Mouse (Mus musculus) hindbrain, embryonic 11.5 days (tissue): ENCODE measurements around the gene Btg2. TPM values are rescaled to one million over a fixed set of nuclear protein-coding genes. Genes with fewer than 3 reads are reported as not detected.

Experiments
- ATAC-seq: fragments of 200-750 bp; cut with Nextera tagmentation; 2 replicates; pipeline ENCODE4 v1.8.0; 2017; ENCODE audit warnings: mild to moderate bottlenecking, moderate TSS enrichment, moderate library complexity; ENCODE audit not compliant: low FRiP score
- DNase-seq: peaks from one replicate; pipeline ENCODE4 v3.0.0-alpha.2; 2015; ENCODE audit warnings: low spot score
- H3K27ac ChIP-seq: fragments of 300-500 bp; sonication (generic); 2 replicates; pipeline ENCODE4 v1.5.1; 2014; ENCODE audit warnings: mild to moderate bottlenecking, low read depth, low read length
- H3K27me3 ChIP-seq: fragments of 300-500 bp; sonication (generic); 2 replicates; pipeline ENCODE4 v1.6.1; 2014; ENCODE audit warnings: mild to moderate bottlenecking, low read length, moderate library complexity, mixed read lengths; ENCODE audit not compliant: control insufficient read depth, insufficient read depth
- H3K36me3 ChIP-seq: fragments of 300-500 bp; sonication (generic); 2 replicates; pipeline ENCODE4 v1.6.1; 2014; ENCODE audit warnings: mild to moderate bottlenecking, low read length, moderate library complexity, mixed read lengths; ENCODE audit not compliant: control insufficient read depth, insufficient read depth
- H3K4me1 ChIP-seq: fragments of 300-500 bp; sonication (generic); replicated peaks from 2 replicates; pipeline ENCODE4 v1.6.1; 2014; ENCODE audit warnings: low read length, mixed read lengths; ENCODE audit not compliant: control insufficient read depth, insufficient read depth
- H3K4me2 ChIP-seq: fragments of 300-500 bp; sonication (generic); replicated peaks from 2 replicates; pipeline ENCODE4 v1.6.1; 2014; ENCODE audit warnings: mild to moderate bottlenecking, low read depth, low read length
- H3K4me3 ChIP-seq: fragments of 300-500 bp; sonication (generic); 2 replicates; pipeline ENCODE4 v1.5.1; 2014; ENCODE audit warnings: low read depth, low read length
- H3K9ac ChIP-seq: fragments of 300-500 bp; sonication (generic); 2 replicates; pipeline ENCODE4 v1.6.1; 2014; ENCODE audit warnings: low read depth, low read length
- H3K9me3 ChIP-seq: fragments of 300-500 bp; sonication (generic); 2 replicates; pipeline ENCODE4 v1.6.1; 2016; ENCODE audit warnings: low read length; ENCODE audit not compliant: control insufficient read depth
- WGBS: fragments of 180-500 bp; shearing (Covaris S2); extraction: QIAGEN DNeasy Blood & Tissue Kit; methylation state at CpG from one replicate; pipeline ENCODE4 v1.1.7; 2014; 5-methylcytosine and 5-hydroxymethylcytosine counted together
- polyA plus RNA-seq: library from polyadenylated mRNA; unstranded; fragments of >200 nt; fragmentation: Nextera tagmentation; extraction: Ambion mirVana; gene quantifications from 2 replicates; pipeline ENCODE4 v1.2.1, GENCODE M21; 2014

Gene Btg2
- polyA plus RNA-seq, 1 experiment from 2014 or later = 107 TPM

DNA sequence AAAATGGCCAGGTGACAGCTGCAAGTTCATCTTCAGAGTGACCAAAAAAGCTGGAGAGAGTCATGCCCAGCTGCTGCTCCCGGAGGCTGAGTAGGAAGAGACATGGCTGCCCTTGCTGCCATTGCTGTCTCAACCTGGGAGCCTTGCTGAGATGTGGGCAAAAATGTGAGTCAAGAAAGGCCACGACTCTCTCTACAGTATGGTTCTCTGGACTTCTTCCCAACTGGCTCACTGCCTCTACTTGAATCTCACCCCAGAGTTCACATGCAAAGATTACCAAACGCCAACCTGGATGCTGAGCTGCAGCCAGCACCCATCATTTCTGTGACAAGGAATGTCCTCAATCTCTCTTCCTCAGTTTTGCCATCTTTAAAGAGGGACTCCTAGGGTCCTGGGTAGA, 5.2 kb upstream of the Btg2 start:
- H3K36me3 ChIP-seq = no peaks in the 10 kb centered on the region
- H3K27ac ChIP-seq = no peak overlapping the region
- 88% methylated on average over 3 of the region's 3 CpGs for WGBS
- no peak overlapping the region for H3K4me2 ChIP-seq
- no peaks in the 10 kb centered on the region for H3K27me3 ChIP-seq
- H3K4me1 ChIP-seq = peaks cover 8% of the 10 kb centered on the region; the same call in 1 of the 2 replicates
- DNase-seq (no peak), ATAC-seq (no peak)
- no peak overlapping the region for H3K4me3 ChIP-seq
- H3K9me3 ChIP-seq = no peaks in the 10 kb centered on the region
- H3K9ac ChIP-seq = no peak overlapping the region

DNA sequence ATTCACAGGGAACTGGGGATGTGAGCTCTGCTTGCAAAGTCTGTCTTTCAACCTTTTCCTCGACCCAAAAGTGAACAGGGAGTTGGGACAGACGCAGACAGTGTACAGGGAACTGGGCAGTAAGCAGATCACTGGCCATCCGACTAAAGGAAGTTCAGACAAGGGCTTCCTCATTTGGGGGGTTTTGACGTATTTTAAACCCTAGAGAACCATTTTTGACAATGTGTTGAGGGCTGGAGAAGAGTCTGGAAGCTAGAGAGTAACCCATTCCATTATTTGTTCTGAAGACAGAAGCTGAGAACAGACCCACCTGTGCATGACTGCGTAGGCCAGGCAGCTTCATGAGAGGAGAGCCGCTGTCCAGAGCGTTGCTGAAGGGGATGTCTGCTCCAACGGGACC, 4.8 kb upstream of the Btg2 start:
- Histone ChIP-seq H3K4me3 (no peak overlapping the region), H3K4me1 (peaks cover 8% of the 10 kb centered on the region; the same call in 1 of the 2 replicates), H3K27me3 (no peaks in the 10 kb centered on the region), H3K4me2 (no peak overlapping the region), H3K9ac (no peak overlapping the region), H3K9me3 (no peaks in the 10 kb centered on the region), H3K27ac (no peak overlapping the region), H3K36me3 (no peaks in the 10 kb centered on the region)
- WGBS = 88% methylated on average over 8 of the region's 8 CpGs
- ATAC-seq (no peak), DNase-seq (no peak)

DNA sequence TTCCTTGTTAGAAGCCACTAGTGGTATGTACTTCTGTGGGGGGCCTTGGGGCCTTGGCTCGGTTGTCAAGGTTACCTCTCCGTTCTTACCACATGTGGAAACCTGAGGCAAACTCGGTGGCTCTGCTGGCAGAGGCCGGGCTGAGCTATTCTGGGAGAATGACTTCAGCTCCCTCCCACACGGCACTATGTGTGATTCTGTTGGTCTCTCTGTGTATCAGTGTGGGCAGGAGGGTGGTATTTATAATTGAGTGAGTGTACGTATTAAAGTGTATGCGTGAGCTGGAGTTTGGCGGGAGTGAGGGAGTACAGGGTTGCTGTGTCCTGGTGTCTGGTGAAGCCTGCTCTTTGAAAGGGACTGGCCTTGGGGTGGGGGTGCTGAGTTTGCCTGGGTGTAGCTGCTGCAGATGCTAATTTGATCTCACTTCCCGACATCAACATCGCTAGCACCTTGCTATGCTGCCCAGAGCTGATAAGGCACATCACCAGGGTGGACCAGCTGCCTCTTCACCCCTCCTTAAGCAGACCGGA, 4.1 kb upstream of the Btg2 start:
- H3K27me3 ChIP-seq = no peaks in the 10 kb centered on the region
- 60% methylated on average over 11 of the region's 11 CpGs for WGBS
- no peak overlapping the region for H3K4me3 ChIP-seq
- DNase-seq = no peak
- H3K9ac ChIP-seq = no peak overlapping the region
- H3K4me2 ChIP-seq = no peak overlapping the region
- H3K4me1 ChIP-seq = peaks cover 8% of the 10 kb centered on the region; the same call in 1 of the 2 replicates
- no peaks in the 10 kb centered on the region for H3K36me3 ChIP-seq
- H3K27ac ChIP-seq = no peak overlapping the region
- ATAC-seq = no peak
- H3K9me3 ChIP-seq = no peaks in the 10 kb centered on the region

DNA sequence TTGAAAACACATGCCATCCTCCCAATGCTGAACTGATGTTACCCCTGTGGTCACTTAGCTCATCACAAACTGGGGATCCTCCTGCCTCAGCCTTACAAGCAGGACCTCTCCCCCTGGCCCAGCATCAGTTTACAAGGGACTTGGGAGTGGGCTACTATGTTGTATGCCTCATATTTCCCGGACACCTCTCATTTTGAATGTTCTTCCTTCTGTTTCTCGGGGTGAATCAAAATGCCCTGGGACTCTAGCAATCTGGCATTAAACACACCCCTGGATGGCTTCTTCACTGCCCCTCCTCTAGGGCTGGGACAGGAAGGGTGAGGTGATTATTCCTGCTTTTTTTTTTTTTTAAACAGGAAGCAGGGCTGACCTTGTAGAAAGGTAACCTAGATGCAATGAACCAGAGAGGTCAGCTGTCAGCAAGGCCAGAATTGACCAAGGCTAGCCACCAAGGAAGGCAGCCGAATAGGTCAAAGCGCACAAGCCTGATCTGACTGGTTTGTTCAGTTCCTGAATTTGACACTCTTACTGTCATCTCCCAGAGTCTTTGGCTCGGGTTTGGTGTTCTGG, 2.0 kb upstream of the Btg2 start:
- DNase-seq (no peak), ATAC-seq (no peak)
- Histone ChIP-seq H3K9ac (no peak overlapping the region), H3K4me1 (peaks cover 2% of the 10 kb centered on the region; the same call in 1 of the 2 replicates), H3K4me2 (no peak overlapping the region), H3K36me3 (no peaks in the 10 kb centered on the region), H3K27me3 (no peaks in the 10 kb centered on the region), H3K9me3 (no peaks in the 10 kb centered on the region), H3K27ac (no peak overlapping the region), H3K4me3 (no peak overlapping the region)
- WGBS = 86% methylated on average over 5 of the region's 5 CpGs

DNA sequence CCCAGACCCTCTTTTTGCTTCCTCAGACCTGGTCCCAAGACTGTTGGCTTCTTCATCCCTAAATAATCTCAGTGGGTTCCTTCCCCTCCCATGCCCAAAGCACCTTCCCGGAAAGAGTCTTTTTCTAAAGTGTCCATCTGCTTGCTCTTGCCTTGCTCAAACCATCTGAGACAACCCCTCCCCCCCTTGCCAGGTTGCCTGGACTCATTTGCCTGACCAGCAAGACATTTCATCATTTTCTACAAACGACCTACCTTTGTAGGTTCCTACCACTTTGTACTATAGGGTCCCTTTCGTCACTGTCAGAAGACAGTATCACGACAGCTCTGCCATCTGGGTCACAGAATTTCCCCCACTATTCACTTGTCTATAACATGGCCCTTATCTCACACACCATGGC, 1.5 kb upstream of the Btg2 start:
- no peaks in the 10 kb centered on the region for H3K27me3 ChIP-seq
- no peak overlapping the region for H3K4me3 ChIP-seq
- no peak overlapping the region for H3K4me2 ChIP-seq
- WGBS = 81% methylated on average over 4 of the region's 4 CpGs
- H3K36me3 ChIP-seq = 0 out of 2 replicates have a peak, but pooled peaks cover 3% of the 10 kb centered on the region
- DNase-seq (no peak), ATAC-seq (no peak)
- H3K9me3 ChIP-seq = no peaks in the 10 kb centered on the region
- no peak overlapping the region for H3K27ac ChIP-seq
- H3K4me1 ChIP-seq = peaks cover 5% of the 10 kb centered on the region; the same call in 1 of the 2 replicates
- no peak overlapping the region for H3K9ac ChIP-seq

DNA sequence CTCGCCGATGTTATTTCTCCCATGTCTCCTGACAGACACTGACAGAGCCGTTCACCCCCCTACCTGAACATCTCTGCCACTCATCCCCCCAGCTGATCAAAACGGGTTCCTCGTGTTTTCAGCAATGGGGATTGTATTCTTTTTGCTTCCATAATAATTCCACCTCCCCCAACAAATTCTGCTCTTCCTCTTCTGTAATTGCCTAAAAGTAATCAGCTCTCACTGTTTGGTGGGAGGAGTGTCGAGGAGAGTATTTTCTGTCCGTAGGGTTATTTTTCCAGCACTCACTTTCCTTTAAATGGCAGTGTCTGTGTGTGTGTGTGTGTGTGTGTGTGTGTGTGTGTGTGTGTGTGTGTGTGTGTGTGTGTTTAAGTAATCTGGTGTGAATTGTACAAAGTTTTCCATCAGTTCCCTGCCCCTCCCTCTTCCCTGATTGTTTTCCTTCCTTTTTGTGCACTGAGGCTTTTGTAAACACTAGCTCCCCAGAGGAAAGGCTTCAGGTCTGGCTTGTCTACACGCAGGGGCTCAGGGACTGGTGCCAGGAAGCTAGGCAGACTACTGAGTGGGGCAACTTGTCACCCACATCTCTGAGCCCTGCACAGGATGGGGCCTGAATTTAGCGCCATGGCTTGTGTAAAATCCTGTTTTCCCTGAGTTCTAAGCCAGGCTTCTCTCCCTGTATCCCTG, 700 bp upstream of the Btg2 start:
- Histone ChIP-seq H3K9me3 (no peaks in the 10 kb centered on the region), H3K27me3 (no peaks in the 10 kb centered on the region), H3K27ac (peak overlapping the region; percentile 59; the same call in 1 of the 2 replicates), H3K36me3 (0 out of 2 replicates have a peak, but pooled peaks cover 5% of the 10 kb centered on the region), H3K4me2 (peak overlapping the region; percentile 61), H3K4me1 (peaks cover 5% of the 10 kb centered on the region; the same call in 1 of the 2 replicates), H3K4me3 (peak overlapping the region; percentile 88), H3K9ac (peak overlapping the region; percentile 40)
- no peak; the same call in 1 of the 2 replicates for ATAC-seq
- WGBS = 6% methylated on average over 9 of the region's 9 CpGs
- no peak for DNase-seq

DNA sequence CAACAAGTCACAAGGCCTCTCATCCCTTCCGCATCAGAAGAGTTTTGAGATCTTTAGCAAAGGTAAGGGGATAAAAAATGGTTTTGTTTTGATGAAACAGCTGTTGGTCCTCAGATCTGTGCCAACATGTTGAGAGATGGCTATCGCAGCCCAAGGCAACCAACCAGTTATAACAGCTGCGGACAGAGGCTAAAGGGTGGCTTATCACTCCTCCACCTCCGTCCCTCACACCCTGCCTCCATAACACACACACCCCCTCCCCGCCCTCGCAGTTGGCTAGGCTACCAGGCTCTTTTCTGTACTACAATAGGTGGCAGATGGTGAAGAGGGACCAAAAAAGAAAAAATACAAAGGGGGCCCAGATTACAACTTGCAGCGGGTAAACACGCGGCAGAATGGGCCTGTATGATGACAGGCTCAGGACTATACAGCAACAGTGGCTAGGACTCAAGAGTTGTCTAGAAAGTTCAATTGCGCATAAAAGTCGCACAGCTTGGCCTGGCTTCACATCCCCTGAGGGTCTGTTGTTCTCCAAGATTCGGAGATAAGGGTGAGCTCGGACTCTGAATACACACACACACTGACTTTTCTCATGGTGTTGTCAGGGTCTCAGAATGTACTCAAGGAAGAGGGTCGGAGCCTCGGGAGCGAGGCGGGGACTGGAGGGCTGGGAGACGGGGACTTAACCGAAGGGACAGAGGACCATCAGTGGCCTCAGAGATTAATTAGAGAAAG, 692 bp downstream of the Btg2 start:
- ATAC-seq = peak; percentile 0; the same call in 1 of the 2 replicates
- peak overlapping the region; percentile 72 for H3K27ac ChIP-seq
- peaks cover 8% of the 10 kb centered on the region for H3K4me1 ChIP-seq
- peak overlapping the region; percentile 61 for H3K4me2 ChIP-seq
- DNase-seq = peak; percentile 51
- H3K4me3 ChIP-seq = peak overlapping the region; percentile 88
- H3K9me3 ChIP-seq = no peaks in the 10 kb centered on the region
- H3K36me3 ChIP-seq = 0 out of 2 replicates have a peak, but pooled peaks cover 5% of the 10 kb centered on the region
- 8% methylated on average over 19 of the region's 19 CpGs for WGBS
- peak overlapping the region; percentile 91 for H3K9ac ChIP-seq
- no peaks in the 10 kb centered on the region for H3K27me3 ChIP-seq

DNA sequence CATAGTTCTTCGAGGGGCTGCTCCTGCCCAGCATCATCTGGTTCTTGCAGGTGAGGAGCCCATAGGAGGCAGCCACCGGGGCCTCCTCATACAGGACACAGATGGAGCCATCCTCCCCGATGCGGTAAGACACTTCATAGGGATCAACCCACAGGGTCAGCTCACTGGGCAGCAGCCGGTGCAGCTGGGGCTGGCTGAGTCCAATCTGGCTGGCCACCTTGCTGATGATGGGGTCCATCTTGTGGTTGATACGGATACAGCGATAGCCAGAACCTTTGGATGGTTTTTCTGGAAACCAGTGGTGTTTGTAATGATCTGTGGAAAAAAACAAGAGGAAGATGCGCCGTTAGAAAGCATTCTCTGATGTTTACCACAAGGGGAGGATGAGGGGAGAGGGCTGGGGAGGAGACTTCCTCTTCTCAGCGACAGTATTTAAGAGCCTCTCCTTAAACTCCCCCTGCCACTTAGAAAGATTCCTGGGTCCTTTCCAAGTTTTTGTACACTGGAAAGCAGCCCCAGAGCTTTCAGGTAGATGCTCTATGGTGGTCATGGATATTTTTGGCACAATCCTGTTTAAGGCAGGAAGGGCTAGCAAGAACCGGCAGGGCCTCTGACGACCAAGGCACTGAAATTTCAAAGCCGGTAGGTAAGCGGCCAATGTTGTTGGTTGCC, 1.4 kb downstream of the Btg2 start:
- H3K9me3 ChIP-seq = no peaks in the 10 kb centered on the region
- peaks cover 8% of the 10 kb centered on the region for H3K4me1 ChIP-seq
- peak overlapping the region; percentile 61 for H3K4me2 ChIP-seq
- 0 out of 2 replicates have a peak, but pooled peaks cover 5% of the 10 kb centered on the region for H3K36me3 ChIP-seq
- H3K27me3 ChIP-seq = no peaks in the 10 kb centered on the region
- ATAC-seq (no peak), DNase-seq (peak; percentile 59)
- peak overlapping the region; percentile 72 for H3K27ac ChIP-seq
- 42% methylated on average over 14 of the region's 14 CpGs for WGBS
- H3K9ac ChIP-seq = peak overlapping the region; percentile 91
- H3K4me3 ChIP-seq = peak overlapping the region; percentile 88
